Mouse (Mus musculus): ENCODE measurements around the gene Gca. TPM values are rescaled to one million over a fixed set of nuclear protein-coding genes. Genes with fewer than 3 reads are reported as not detected.
"Not testable (repeated sequence)": the region's sequence is repeated elsewhere in the genome, so short reads cannot be mapped to it uniquely, and the experiment has no call there.

Gca gene
- polyA plus RNA-seq, 1 experiment, result 6.0 TPM

DNA sequence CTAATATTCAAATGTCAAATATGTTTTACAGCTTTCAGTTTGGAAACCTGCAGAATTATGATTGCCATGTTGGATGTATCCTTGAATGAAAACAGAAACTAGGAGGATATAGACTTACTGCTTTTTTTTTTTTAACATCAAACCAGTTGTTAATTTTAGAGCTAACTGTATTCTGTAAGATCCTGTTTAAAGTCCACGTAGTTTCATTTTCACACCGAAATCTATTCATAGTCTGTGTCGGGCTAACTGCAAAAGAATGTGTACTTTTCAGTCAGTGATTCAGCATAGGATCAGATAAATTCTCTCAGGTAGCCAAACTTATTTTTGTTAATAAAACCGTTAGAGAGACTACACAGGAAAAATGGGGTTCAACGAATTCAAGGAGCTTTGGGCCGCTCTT is 21.8 kb downstream of the Gca start:
- TF ChIP-seq POLR2A (IDR thresholded peaks at IDR 0.05; ENCODE audit: low read depth, low read length) (no peak), CTCF (IDR thresholded peaks at IDR 0.05; ENCODE audit: extremely low read depth, insufficient read length, insufficient replicate concordance, low read depth, low read length) (no peak)
- no peak overlapping the region for H3K4me3 ChIP-seq (ENCODE audit: low read depth, low read length)
- peaks cover 5% of the 10 kb centered on the region for H3K36me3 ChIP-seq (ENCODE audit: control insufficient read depth, insufficient read depth, low read length)
- no peaks in the 10 kb centered on the region for H3K27me3 ChIP-seq (ENCODE audit: control insufficient read depth, insufficient read depth, low read length)
- peaks cover 6% of the 10 kb centered on the region; the same call in 1 of the 2 replicates for H3K4me1 ChIP-seq (ENCODE audit: control insufficient read depth, insufficient read depth, insufficient read length, low read length)
- H3K27ac ChIP-seq (ENCODE audit: insufficient read depth, low read depth, low read length), result no peak overlapping the region
- WGBS, result 44% methylated on average over 6 of the region's 6 CpGs

DNA sequence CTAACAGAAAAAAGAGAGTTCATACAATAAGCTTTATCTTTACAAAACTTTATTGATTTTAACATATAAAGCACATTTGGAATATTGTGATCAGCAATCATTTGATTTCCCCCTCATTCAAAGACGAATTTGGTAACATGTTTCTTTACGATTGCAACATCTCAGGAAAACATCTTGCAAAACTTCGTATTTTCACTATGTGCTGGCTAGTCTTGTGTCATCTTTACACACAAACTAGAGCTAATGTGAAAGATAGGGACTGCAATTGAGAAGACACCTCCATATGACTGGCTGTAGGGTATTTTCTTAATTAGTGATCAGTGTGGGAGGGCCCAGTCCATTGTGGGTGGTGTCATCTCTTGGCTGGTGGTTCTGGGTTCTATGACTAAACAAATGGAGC is 42.2 kb downstream of the Gca start:
- H3K4me3 ChIP-seq (ENCODE audit: low read depth, low read length), result no peak overlapping the region
- TF ChIP-seq POLR2A (IDR thresholded peaks at IDR 0.05; ENCODE audit: low read depth, low read length) (no peak), CTCF (IDR thresholded peaks at IDR 0.05; ENCODE audit: extremely low read depth, insufficient read length, insufficient replicate concordance, low read depth, low read length) (no peak)
- no peaks in the 10 kb centered on the region for H3K27me3 ChIP-seq (ENCODE audit: control insufficient read depth, insufficient read depth, low read length)
- no peak overlapping the region for H3K27ac ChIP-seq (ENCODE audit: insufficient read depth, low read depth, low read length)
- H3K4me1 ChIP-seq (ENCODE audit: control insufficient read depth, insufficient read depth, insufficient read length, low read length), result no peaks in the 10 kb centered on the region
- H3K36me3 ChIP-seq (ENCODE audit: control insufficient read depth, insufficient read depth, low read length), result no peaks in the 10 kb centered on the region
- 87% methylated on average over 3 of the region's 3 CpGs for WGBS

DNA sequence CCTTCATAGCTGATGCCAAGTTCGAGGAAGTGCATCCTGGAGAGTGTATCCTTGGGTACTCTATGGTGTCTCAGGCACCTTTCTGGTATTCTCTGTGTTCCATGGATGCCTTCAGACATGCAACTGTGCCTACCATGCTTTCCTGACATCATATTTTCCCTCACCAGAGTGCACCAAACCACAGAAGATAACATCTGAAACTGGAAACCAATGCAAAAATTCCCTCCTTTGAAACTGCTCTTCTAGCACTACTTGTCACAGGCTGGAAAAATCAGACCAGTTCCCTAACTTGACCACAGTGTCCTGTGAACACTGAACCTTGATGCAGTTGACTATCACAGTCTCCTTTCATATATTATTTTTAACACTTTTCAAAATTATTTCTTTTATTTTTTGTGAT is 45.5 kb downstream of the Gca start:
- Histone ChIP-seq H3K27me3 (ENCODE audit: control insufficient read depth, insufficient read depth, low read length) (no peaks in the 10 kb centered on the region), H3K27ac (ENCODE audit: insufficient read depth, low read depth, low read length) (no peak overlapping the region), H3K36me3 (ENCODE audit: control insufficient read depth, insufficient read depth, low read length) (no peaks in the 10 kb centered on the region), H3K4me3 (ENCODE audit: low read depth, low read length) (no peak overlapping the region), H3K4me1 (ENCODE audit: control insufficient read depth, insufficient read depth, insufficient read length, low read length) (no peaks in the 10 kb centered on the region)
- TF ChIP-seq CTCF (IDR thresholded peaks at IDR 0.05; ENCODE audit: extremely low read depth, insufficient read length, insufficient replicate concordance, low read depth, low read length) (no peak), POLR2A (IDR thresholded peaks at IDR 0.05; ENCODE audit: low read depth, low read length) (no peak)
- WGBS, result 79% methylated on average over 1 of the region's 1 CpGs

DNA sequence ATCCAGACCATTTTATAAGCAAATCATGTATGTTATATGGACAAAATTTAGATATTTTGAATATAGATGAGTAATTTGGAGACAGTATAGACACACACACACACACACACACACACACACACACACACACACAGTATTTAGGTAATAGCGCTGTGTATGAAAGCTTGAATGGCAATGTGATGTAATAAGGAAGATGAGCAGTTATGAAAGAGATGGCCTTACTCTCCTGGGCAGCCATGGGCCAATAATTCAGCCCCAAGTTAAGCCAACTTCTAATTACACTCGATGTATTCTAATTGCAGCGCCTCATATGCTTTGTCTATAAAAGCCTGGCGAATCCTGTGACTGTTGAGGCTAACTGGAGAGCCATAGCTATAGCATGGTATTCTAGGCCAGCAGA is 50.3 kb downstream of the Gca start:
- WGBS, result 88% methylated on average over 4 of the region's 4 CpGs

DNA sequence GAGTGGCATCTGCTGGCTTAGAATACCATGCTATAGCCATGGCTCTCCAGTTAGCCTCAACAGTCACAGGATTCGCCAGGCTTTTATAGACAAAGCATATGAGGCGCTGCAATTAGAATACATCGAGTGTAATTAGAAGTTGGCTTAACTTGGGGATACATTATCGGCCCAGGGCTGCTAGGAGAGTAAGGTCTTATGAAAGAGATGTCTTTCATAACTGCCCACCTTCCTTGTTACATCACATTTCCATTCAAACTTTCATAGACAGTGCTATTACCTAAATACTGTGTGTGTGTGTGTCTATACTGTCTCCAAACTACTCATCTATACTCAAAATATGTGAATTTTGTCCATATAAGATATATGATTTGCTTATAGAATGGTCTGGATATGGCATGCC is 51.2 kb downstream of the Gca start:
- no peaks in the 10 kb centered on the region for H3K4me1 ChIP-seq (ENCODE audit: control insufficient read depth, insufficient read depth, insufficient read length, low read length)
- H3K36me3 ChIP-seq (ENCODE audit: control insufficient read depth, insufficient read depth, low read length), result no peaks in the 10 kb centered on the region
- H3K27me3 ChIP-seq (ENCODE audit: control insufficient read depth, insufficient read depth, low read length), result no peaks in the 10 kb centered on the region
- no peak overlapping the region for H3K4me3 ChIP-seq (ENCODE audit: low read depth, low read length)
- TF ChIP-seq POLR2A (IDR thresholded peaks at IDR 0.05; ENCODE audit: low read depth, low read length), result no peak
- TF ChIP-seq CTCF (IDR thresholded peaks at IDR 0.05; ENCODE audit: extremely low read depth, insufficient read length, insufficient replicate concordance, low read depth, low read length), result no peak
- H3K27ac ChIP-seq (ENCODE audit: insufficient read depth, low read depth, low read length), result no peak overlapping the region
- 86% methylated on average over 4 of the region's 4 CpGs for WGBS

More for the DNA sequence above, 50.3 kb downstream of the Gca start:
- not testable (repeated sequence) for H3K27me3 ChIP-seq (ENCODE audit: control insufficient read depth, insufficient read depth, low read length); H3K4me1 ChIP-seq (ENCODE audit: control insufficient read depth, insufficient read depth, insufficient read length, low read length); H3K36me3 ChIP-seq (ENCODE audit: control insufficient read depth, insufficient read depth, low read length); H3K27ac ChIP-seq (ENCODE audit: insufficient read depth, low read depth, low read length); H3K4me3 ChIP-seq (ENCODE audit: low read depth, low read length)

- Histone ChIP-seq H3K27me3 (ENCODE audit: control insufficient read depth, insufficient read depth, low read length) (no peaks in the 10 kb centered on the region), H3K27ac (ENCODE audit: insufficient read depth, low read depth, low read length) (no peak overlapping the region), H3K4me1 (ENCODE audit: control insufficient read depth, insufficient read depth, insufficient read length, low read length) (no peaks in the 10 kb centered on the region), H3K36me3 (ENCODE audit: control insufficient read depth, insufficient read depth, low read length) (no peaks in the 10 kb centered on the region), H3K4me3 (ENCODE audit: low read depth, low read length) (no peak overlapping the region)
- WGBS, result 81% methylated on average over 6 of the region's 6 CpGs
- TF ChIP-seq POLR2A (IDR thresholded peaks at IDR 0.05; ENCODE audit: low read depth, low read length) (no peak), CTCF (IDR thresholded peaks at IDR 0.05; ENCODE audit: extremely low read depth, insufficient read length, insufficient replicate concordance, low read depth, low read length) (no peak)
These were observed 53.2 kb downstream of the Gca start for GRCm38 (mm10) chr2:62717270-62717669.

GRCm38 (mm10) chr2:62718411-62718810 is 54.3 kb downstream of the Gca start:
- WGBS, result 37% methylated on average over 1 of the region's 1 CpGs
- TF ChIP-seq POLR2A (IDR thresholded peaks at IDR 0.05; ENCODE audit: low read depth, low read length) (no peak), CTCF (IDR thresholded peaks at IDR 0.05; ENCODE audit: extremely low read depth, insufficient read length, insufficient replicate concordance, low read depth, low read length) (no peak)
- H3K27me3 ChIP-seq (ENCODE audit: control insufficient read depth, insufficient read depth, low read length), result no peaks in the 10 kb centered on the region
- no peak overlapping the region for H3K27ac ChIP-seq (ENCODE audit: insufficient read depth, low read depth, low read length)
- H3K36me3 ChIP-seq (ENCODE audit: control insufficient read depth, insufficient read depth, low read length), result no peaks in the 10 kb centered on the region
- H3K4me1 ChIP-seq (ENCODE audit: control insufficient read depth, insufficient read depth, insufficient read length, low read length), result no peaks in the 10 kb centered on the region
- no peak overlapping the region for H3K4me3 ChIP-seq (ENCODE audit: low read depth, low read length)

DNA sequence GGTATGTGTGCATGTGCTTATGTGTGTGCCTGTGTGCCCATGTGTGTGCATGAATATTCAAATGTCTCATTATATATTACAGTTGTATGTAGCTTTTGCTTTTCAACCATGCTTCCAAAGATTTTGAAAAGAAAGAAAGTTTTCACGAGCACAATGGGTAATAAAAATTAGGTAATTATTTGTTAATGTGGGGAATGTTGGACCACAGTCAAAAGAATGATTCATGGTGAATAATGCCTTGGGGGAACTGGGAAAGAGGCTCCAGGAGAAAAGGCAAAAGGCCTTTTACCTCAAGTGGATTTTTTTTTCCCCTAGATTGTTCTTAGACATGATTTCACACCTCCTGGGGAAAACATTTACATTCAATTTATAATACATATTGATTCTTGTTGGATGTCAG is 61.9 kb downstream of the Gca start:
- no peak for TF ChIP-seq CTCF (IDR thresholded peaks at IDR 0.05; ENCODE audit: extremely low read depth, insufficient read length, insufficient replicate concordance, low read depth, low read length)
- TF ChIP-seq POLR2A (IDR thresholded peaks at IDR 0.05; ENCODE audit: low read depth, low read length), result no peak
- H3K4me1 ChIP-seq (ENCODE audit: control insufficient read depth, insufficient read depth, insufficient read length, low read length), result no peaks in the 10 kb centered on the region
- no peak overlapping the region for H3K4me3 ChIP-seq (ENCODE audit: low read depth, low read length)
- H3K36me3 ChIP-seq (ENCODE audit: control insufficient read depth, insufficient read depth, low read length), result no peaks in the 10 kb centered on the region
- H3K27me3 ChIP-seq (ENCODE audit: control insufficient read depth, insufficient read depth, low read length), result no peaks in the 10 kb centered on the region
- WGBS, result 12% methylated on average over 1 of the region's 1 CpGs
- no peak overlapping the region for H3K27ac ChIP-seq (ENCODE audit: insufficient read depth, low read depth, low read length)

All from small intestine, adult 2 months (tissue).